ENCODE assay signal across 7 mouse cellular contexts in the genomic region with DNA sequence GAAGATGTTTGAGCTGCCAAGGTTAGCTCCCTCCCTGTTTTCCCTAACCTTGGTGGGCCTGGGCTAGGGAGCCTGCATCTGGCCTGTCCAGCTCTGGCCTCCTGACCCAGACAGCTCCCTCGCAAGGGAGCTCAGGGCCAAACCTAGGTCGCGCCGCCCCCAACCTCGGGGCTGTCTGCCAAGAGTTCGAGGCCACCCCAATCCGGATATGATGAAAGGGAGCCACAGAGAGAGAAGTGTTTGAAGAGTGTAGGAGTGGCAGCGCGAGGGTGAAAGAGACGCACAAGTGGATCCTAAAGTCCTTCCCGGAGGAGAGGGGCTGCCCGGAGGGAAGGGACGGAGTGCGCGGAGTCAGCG. TPM values are rescaled to one million over a fixed set of nuclear protein-coding genes. Genes with fewer than 3 reads are reported as not detected.
DNase-seq lines count a peak whose midpoint lies in the region; ATAC-seq and TF ChIP-seq lines count a peak whose summit lies in the region.

A gene (plus strand): TSS at position 201 of the 357 bp plus-strand sequence.

- intact Hi-C loops in gastrocnemius, adult 2 months (cut with DNase I) = loop anchor here (5.0 kb wide), 1 partner anchor 72 kb away; no protein-coding TSS in a partner anchor

- no peaks in the 10 kb centered on the region for H3K9me3 ChIP-seq in hindbrain, embryonic 12.5 days (replicated peaks)
- H3K9me3 ChIP-seq in limb, embryonic 15.5 days = no peaks in the 10 kb centered on the region
- no peaks in the 10 kb centered on the region for H3K9me3 ChIP-seq in midbrain, embryonic 15.5 days

- H3K4me3 ChIP-seq in gastrocnemius, adult 2 months = peak within 1 kb of the TSS; percentile 96
- peak within 1 kb of the TSS; percentile 61 for H3K4me3 ChIP-seq in hindbrain, embryonic 12.5 days
- peak within 1 kb of the TSS; percentile 66 for H3K4me3 ChIP-seq in limb, embryonic 15.5 days
- peak within 1 kb of the TSS; percentile 50 for H3K4me3 ChIP-seq in midbrain, embryonic 15.5 days

- 0 out of 2 replicates have a peak, but pooled peaks cover 3% of the 10 kb centered on the region for H3K27me3 ChIP-seq in hindbrain, embryonic 12.5 days
- H3K27me3 ChIP-seq in limb, embryonic 15.5 days = no peaks in the 10 kb centered on the region
- peaks cover 6% of the 10 kb centered on the region; the same call in 1 of the 2 replicates for H3K27me3 ChIP-seq in midbrain, embryonic 15.5 days (replicated peaks)

- ATAC-seq in hindbrain, embryonic 12.5 days (ENCODE audit: low FRiP score) = peak; percentile 44
- ATAC-seq in limb, embryonic 15.5 days (ENCODE audit: insufficient number of reproducible peaks, low FRiP score, low TSS enrichment, low read depth) = 0 out of 2 replicates have a peak, but pooled peaks have one; percentile 8
- ATAC-seq in midbrain, embryonic 15.5 days (replicated peaks) = no peak; the same call in 1 of the 2 replicates

- peaks cover 11% of the 10 kb centered on the region; the same call in 1 of the 2 replicates for H3K4me1 ChIP-seq in hindbrain, embryonic 12.5 days
- peaks cover 14% of the 10 kb centered on the region for H3K4me1 ChIP-seq in limb, embryonic 15.5 days
- H3K4me1 ChIP-seq in midbrain, embryonic 15.5 days = peaks cover 13% of the 10 kb centered on the region

- peak; percentile 45 for DNase-seq in ES-CJ7 (ENCODE audit: low read depth, low spot score)
- peak; percentile 79 to 86 for DNase-seq in adrenal gland, adult 18-20 months (ENCODE audit: low spot score in 2 of 2)
- peak; percentile 78 for DNase-seq in gastrocnemius, adult 2 months
- peak; percentile 56 for DNase-seq in thymus, postnatal 25 days

- peak within 1 kb of the TSS; percentile 93 for H3K27ac ChIP-seq in gastrocnemius, adult 2 months
- no peak within 1 kb of the TSS for H3K27ac ChIP-seq in hindbrain, embryonic 12.5 days
- peak within 1 kb of the TSS; percentile 96 for H3K27ac ChIP-seq in limb, embryonic 15.5 days
- H3K27ac ChIP-seq in midbrain, embryonic 15.5 days = no peak within 1 kb of the TSS

- H3K9ac ChIP-seq in hindbrain, embryonic 12.5 days = peak within 1 kb of the TSS; percentile 76
- H3K9ac ChIP-seq in limb, embryonic 15.5 days = peak within 1 kb of the TSS; percentile 87
- H3K9ac ChIP-seq in midbrain, embryonic 15.5 days = peak within 1 kb of the TSS; percentile 61

- no peaks in the 10 kb centered on the region for H3K36me3 ChIP-seq in hindbrain, embryonic 12.5 days
- H3K36me3 ChIP-seq in limb, embryonic 15.5 days = no peaks in the 10 kb centered on the region
- no peaks in the 10 kb centered on the region for H3K36me3 ChIP-seq in midbrain, embryonic 15.5 days (replicated peaks)

- peak within 1 kb of the TSS; percentile 97 for H3K4me2 ChIP-seq in hindbrain, embryonic 12.5 days (replicated peaks)
- peak within 1 kb of the TSS; percentile 58 for H3K4me2 ChIP-seq in limb, embryonic 15.5 days
- peak within 1 kb of the TSS; percentile 98 for H3K4me2 ChIP-seq in midbrain, embryonic 15.5 days

- TF ChIP-seq CTCF in gastrocnemius, adult 2 months (IDR thresholded peaks at IDR 0.05) = no peak

- WGBS in hindbrain, embryonic 12.5 days = 0% methylated on average over 16 of the region's 16 CpGs
- WGBS in limb, embryonic 15.5 days = under 1% methylated on average over 16 of the region's 16 CpGs
- 3% methylated on average over 16 of the region's 16 CpGs for WGBS in midbrain, embryonic 15.5 days

RNA-seq across cellular contexts. Expression of the gene that starts here (rescaled TPM):
- total RNA-seq in adrenal gland, adult 18-20 months (2021) = 10 to 100 TPM; 34.9 to 63.6 TPM
- total RNA-seq in gastrocnemius, adult 2 months (2021) = 1 to 10 TPM; 8.9 to 9.4 TPM
- 5.2 and 6.0 TPM in 2 replicates for polyA plus RNA-seq in hindbrain, embryonic 12.5 days (2016; fragmentation: Nextera tagmentation; extraction: Ambion mirVana)
- polyA plus RNA-seq in limb, embryonic 15.5 days (2015; fragmentation: Nextera tagmentation; extraction: Ambion mirVana) = 10.1 and 10.2 TPM in 2 replicates
- polyA plus RNA-seq in midbrain, embryonic 15.5 days (2015; fragmentation: Nextera tagmentation; extraction: Ambion mirVana) = 1.0 and 1.2 TPM in 2 replicates

Comparison
In these comparisons a context has a peak if more than half of its experiments do, and no peak if none do; other contexts are left out.
1. H3K27ac ChIP-seq: peak in gastrocnemius, adult 2 months (single experiment) and limb, embryonic 15.5 days (single experiment); none in hindbrain, embryonic 12.5 days (single experiment) and midbrain, embryonic 15.5 days (single experiment).
2. Peak in every context shown above with its lines, with median percentiles within 50 percentile points of each other: DNase-seq, H3K4me3 ChIP-seq, H3K4me2 ChIP-seq and H3K9ac ChIP-seq.